Mouse (Mus musculus) bone marrow macrophage, adult 2 months (primary cell): Measurements from ENCODE around the gene Arid1b. TPM values are rescaled to one million over a fixed set of nuclear protein-coding genes. Genes with fewer than 3 reads are reported as not detected.

ENCODE experiments used
- H3K27ac ChIP-seq: 2 replicates; pipeline ENCODE4 v1.5.1; 2012; ENCODE audit warnings: low read depth, low read length; ENCODE audit not compliant: insufficient read depth
- H3K4me1 ChIP-seq: 2 replicates; pipeline ENCODE4 v1.6.1; 2012; ENCODE audit warnings: low read length; ENCODE audit not compliant: control insufficient read depth, insufficient read depth
- H3K4me3 ChIP-seq: 2 replicates; pipeline ENCODE4 v1.5.1; 2012; ENCODE audit warnings: mild to moderate bottlenecking, low read length, moderate library complexity; ENCODE audit not compliant: insufficient read depth
- CTCF ChIP-seq: IDR thresholded peaks from 2 replicates; pipeline ENCODE4 v1.5.1; 2012; ENCODE audit warnings: low read depth, mild to moderate bottlenecking, low read length, moderate library complexity
- POLR2A ChIP-seq: IDR thresholded peaks from 2 replicates; pipeline ENCODE4 v1.6.1; 2012; ENCODE audit warnings: mild to moderate bottlenecking, low read depth, low read length, borderline replicate concordance
- polyA plus RNA-seq: library from polyadenylated mRNA; stranded (reverse); fragments of >200 nt; gene quantifications from 2 replicates; pipeline ENCODE4 v1.2.4, GENCODE M21; 2012; ENCODE audit not compliant: missing spikeins, insufficient read depth, insufficient read length

The Arid1b gene
- polyA plus RNA-seq, 1 experiment = 25.8 TPM

DNA sequence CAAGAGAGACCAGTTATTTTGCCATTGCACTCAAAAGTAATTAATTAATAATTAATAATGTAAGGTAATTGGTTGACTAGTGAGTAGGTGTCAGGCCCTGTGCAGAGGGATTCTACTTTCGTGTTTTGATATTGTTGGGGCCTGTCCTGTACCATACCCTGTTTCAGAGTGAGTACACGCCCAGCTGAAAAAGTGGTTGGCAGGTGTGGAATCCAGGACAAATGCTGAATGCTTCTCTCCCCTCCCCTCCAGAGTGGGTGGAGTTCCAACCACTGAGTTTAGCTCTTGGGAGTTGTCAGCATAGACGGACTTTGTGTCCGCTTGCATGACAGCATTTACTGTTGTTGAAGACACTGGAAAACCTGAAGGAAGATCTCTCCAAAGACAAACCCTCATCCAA, 18.4 kb downstream of the Arid1b start:
- peaks cover 18% of the 10 kb centered on the region for H3K4me1 ChIP-seq
- H3K27ac ChIP-seq = no peak overlapping the region
- no peak overlapping the region for H3K4me3 ChIP-seq
- no peak for TF ChIP-seq CTCF
- no peak for TF ChIP-seq POLR2A

DNA sequence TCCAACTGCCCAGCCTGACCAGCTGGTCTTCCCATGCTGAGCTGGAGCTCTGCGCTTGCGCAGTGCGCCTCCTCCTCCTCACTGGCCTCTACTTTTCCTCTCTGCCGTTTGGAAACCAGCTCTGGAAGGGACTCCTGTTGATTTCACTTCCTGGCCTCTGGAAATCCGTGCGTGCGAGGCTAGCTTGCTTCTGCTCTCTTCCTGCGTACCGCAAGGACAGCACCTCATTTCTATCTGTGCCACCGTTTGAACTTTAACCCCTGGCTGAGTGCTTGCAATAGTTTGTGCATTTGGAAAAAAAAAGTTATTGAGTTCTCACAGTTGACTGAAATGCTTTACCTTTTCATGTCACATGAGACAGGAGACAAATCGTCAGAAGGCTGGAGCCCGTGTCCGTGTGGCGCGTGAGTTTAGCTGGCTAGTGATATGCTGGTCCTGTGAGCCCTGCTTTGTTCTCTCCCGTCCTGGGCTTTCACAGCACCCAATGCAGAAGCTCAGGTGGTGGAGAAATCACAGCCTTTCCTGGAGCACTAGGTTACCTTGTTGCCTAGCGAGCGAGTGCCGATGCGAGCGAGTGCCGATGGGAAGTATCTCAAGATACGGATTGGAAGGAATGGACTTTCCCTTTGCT, 20.3 kb downstream of the Arid1b start:
- TF ChIP-seq POLR2A (no peak), CTCF (no peak)
- no peak overlapping the region for H3K4me3 ChIP-seq
- H3K27ac ChIP-seq = no peak overlapping the region
- H3K4me1 ChIP-seq = peaks cover 12% of the 10 kb centered on the region

DNA sequence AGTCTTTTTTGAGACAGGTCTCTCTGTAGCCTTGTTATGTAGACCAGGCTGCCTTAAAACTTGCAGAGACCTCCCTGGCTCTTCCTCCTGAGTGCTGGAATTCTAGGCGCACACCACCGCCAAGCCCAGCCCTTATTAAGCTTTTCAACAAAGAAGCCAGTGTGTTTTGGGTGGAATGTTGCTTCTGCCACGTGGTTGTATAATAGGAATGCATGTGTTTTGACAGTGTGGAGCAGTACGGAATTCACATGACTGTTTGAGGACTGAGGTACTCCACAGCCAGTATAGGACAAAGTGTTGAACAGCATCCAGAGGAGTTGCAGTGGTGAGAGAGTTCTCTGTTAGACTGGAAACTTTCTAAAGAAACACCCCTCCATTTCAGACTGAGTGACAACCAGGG, 22.3 kb downstream of the Arid1b start:
- Histone ChIP-seq H3K27ac (no peak overlapping the region), H3K4me1 (peaks cover 6% of the 10 kb centered on the region; the same call in 1 of the 2 replicates), H3K4me3 (no peak overlapping the region)
- TF ChIP-seq POLR2A (no peak), CTCF (no peak)

DNA sequence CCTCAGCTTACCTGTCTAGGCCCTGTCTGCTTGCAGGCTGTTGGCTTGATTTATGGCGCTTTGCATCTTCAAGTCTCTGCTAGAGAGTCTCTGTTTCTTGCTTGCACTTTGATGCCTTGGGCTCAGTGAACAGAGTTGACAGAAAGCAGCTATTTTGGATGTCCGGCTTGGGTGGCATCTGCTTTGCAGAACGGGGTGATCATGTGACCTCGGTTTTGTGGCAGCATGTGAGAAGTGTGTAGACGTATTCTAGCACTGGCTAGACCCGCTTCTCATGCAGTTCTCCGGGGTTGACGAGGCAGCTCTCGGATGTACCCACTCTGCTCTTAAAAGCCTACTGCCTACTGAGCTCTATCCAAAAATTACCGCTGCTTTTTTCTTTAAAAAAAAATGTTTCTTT, 22.9 kb downstream of the Arid1b start:
- TF ChIP-seq CTCF (no peak), POLR2A (no peak)
- no peak overlapping the region for H3K4me3 ChIP-seq
- peaks cover 6% of the 10 kb centered on the region; the same call in 1 of the 2 replicates for H3K4me1 ChIP-seq
- no peak overlapping the region for H3K27ac ChIP-seq

DNA sequence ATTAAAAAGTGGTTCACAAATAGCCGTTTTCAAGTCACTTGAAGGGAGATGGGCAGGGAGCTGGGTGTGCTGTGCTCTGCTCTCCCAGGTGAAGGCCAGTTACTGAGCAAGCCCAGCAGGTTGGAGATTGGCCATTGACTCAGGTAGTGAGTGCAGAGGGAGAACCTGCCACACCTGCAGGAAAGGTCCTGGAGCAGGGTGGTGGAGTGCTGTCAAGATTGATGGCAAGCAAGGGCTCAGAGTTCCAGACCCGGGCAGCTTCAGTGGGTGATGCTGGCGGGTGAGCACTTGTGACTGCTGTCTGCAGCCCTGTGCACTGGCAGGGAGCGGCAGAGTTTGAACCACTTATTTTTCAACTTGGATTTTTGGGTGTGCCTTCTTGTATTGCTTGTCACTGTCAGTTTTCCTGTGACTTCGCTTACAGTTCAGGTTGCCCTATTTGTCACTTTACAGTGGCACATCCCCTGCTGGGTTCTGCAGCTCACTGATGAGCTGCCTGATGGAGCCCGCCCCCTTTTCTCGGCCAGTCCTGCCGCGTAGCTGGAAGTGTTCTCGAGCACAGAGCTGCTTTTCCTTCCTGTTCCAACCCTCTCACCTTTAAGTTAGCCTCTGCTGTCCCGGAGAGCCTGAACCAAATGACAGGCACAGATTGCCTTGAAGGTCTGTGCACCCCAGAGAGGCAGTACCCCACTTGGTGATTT, 27.3 kb downstream of the Arid1b start:
- Histone ChIP-seq H3K27ac (no peak overlapping the region), H3K4me3 (no peak overlapping the region), H3K4me1 (peaks cover 8% of the 10 kb centered on the region)
- no peak for TF ChIP-seq POLR2A
- no peak for TF ChIP-seq CTCF

DNA sequence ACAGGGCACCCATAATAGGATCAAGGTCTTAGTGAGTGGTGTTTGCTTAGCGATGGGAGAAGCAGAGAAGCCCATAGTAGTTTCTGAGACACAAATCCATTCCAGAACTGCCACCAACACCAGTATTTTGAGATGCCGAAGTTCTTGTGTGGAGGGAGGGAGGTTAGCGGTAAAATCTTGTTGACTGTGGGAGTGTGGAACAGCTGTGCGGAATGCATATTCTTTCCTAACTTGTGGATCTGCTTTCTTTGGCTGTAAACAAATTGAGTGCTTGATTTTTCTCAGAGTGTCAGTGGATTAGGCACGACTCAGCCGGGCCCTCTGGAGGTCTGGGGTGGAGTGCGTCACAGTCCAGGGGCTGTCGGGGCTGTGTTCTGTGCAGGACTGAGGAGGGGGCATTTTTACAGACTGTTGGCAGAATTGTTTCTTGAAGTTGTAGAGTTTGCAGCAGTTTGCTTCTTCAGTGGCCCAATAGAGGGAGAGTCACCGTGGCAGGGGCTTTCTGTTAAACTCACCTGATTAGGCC, 27.9 kb downstream of the Arid1b start:
- Histone ChIP-seq H3K27ac (no peak overlapping the region), H3K4me3 (no peak overlapping the region), H3K4me1 (peaks cover 8% of the 10 kb centered on the region)
- no peak for TF ChIP-seq POLR2A
- no peak for TF ChIP-seq CTCF

DNA sequence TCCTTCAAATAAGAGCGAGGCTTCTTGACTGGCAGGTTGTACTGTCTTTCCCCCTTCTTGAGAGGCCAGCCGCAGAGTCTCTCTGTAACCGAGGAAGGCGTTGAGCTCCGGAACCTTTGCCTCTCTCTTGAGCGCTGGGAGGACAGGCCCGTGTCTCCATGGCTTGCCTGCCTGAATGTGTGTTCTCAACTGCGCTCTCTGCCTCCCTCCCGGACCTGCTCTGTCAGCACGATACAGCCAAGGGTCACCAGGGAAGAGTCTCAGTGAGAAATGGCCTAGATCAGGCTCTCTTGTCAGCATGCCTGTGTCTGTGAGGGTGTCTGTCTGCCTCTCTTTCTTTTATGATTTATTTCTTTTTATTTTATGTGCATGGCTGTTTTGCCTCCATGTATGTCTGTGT, 29.6 kb downstream of the Arid1b start:
- Histone ChIP-seq H3K4me3 (no peak overlapping the region), H3K27ac (no peak overlapping the region), H3K4me1 (peaks cover 8% of the 10 kb centered on the region)
- TF ChIP-seq CTCF (no peak), POLR2A (no peak)

DNA sequence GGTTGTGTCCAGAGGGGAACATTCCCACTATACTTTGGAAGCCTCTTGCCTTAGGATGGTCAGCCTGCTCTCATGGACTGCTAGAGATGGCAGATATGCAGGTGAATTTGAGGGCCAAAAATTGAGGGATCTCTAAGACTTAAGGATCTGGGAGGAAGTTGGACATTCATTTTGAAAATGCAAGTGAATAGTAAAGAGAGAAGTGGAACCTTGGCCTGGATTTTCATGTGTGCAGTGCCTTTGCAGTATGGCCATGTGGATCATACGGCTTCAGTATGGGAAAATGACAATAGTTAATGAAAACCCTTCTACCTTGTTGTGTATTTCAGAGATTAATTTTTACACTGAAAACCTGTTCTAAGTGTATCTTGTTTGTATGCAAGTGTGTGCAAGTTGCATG, 31.3 kb downstream of the Arid1b start:
- Histone ChIP-seq H3K27ac (no peak overlapping the region), H3K4me3 (no peak overlapping the region), H3K4me1 (peaks cover 8% of the 10 kb centered on the region)
- TF ChIP-seq CTCF = no peak
- no peak for TF ChIP-seq POLR2A

DNA sequence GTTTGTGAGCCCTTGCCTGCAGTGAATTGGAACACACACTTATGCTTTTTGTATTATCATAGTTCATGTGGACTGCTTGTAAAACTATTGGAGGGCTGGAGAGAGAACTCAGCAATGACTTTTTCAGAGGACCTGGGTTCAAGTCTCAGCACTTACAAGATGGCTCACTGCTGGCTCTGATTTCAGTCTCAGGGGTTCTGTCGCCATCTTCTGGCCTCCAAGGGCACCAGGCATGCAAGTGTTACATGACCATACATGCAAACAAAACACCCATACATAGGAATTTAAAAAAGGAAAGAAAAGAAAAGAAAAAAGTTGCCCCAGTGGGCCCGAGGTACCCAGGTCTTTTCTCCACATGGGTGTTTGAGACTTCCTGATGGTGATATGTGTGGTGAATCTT, 32.4 kb downstream of the Arid1b start:
- TF ChIP-seq POLR2A (no peak), CTCF (0 out of 2 replicates have a peak, but pooled peaks have one; percentile 14)
- Histone ChIP-seq H3K4me3 (no peak overlapping the region), H3K27ac (no peak overlapping the region), H3K4me1 (peaks cover 10% of the 10 kb centered on the region)

DNA sequence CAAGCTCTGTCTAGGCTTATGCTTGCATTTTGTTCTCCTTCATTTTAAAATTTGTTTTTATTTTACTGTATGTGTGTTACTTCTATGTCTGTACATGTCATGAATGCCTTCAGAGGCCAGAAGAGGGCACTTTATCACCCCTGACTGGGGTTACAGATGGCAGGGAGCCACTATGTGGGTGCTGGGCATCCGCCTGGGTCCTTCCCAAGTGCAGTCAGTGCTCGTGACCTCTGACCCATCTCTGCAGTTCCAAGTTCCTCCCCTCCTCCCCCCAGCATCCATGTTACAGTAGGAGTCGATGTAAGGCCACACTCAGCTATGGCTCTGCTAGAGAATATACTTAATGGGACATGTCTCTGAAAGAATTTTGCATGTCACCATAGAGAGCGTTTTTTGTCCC, 35.0 kb downstream of the Arid1b start:
- no peak for TF ChIP-seq POLR2A
- no peak for TF ChIP-seq CTCF
- H3K4me3 ChIP-seq = no peak overlapping the region
- no peak overlapping the region for H3K27ac ChIP-seq
- peaks cover 25% of the 10 kb centered on the region for H3K4me1 ChIP-seq
